Mouse (Mus musculus) myocyte (in vitro differentiated cells): ENCODE measurements around the gene Galnt6.

ENCODE experiments used
- MYOD1 ChIP-seq, 3 experiments: IDR thresholded peaks; one replicate each; pipeline ENCODE4 v1.6.1; 2011; ENCODE audit warnings: control low read depth in 2 of 3, low read depth in 2 of 3, mild to moderate bottlenecking in 2 of 3, moderate library complexity in 1 of 3; ENCODE audit not compliant: insufficient read length in 2 of 3, control insufficient read depth in 1 of 3
- POLR2A ChIP-seq: IDR thresholded peaks from one replicate; pipeline ENCODE4 v1.6.1; 2011; ENCODE audit warnings: low read depth, mild to moderate bottlenecking, control low read depth, moderate library complexity; ENCODE audit not compliant: insufficient read length
- REST ChIP-seq: IDR thresholded peaks from one replicate; pipeline ENCODE4 v1.6.1; 2011; ENCODE audit warnings: mild to moderate bottlenecking, control low read depth, moderate library complexity; ENCODE audit not compliant: insufficient read depth, insufficient read length

DNA sequence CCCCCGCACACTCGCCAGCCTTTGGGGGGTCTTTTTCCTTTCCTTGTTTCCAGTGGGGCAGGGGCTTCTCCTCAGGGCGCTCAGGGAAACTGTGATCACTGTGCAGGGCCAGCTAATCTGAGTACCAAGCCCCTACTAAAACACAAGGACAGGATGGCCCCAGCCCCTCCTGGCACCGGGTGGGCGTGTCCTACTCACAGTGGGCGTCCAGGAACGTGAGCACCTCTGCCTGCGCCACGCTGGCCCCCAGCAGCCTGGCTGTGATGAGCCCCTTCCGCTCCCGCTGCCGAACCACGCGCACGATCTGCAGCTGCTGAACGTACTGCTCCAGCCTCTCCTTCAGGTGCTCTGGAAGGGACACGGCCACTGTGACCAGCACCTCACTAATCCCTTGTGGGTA is 25.3 kb downstream of the Galnt6 start:
- no peak for TF ChIP-seq REST
- TF ChIP-seq POLR2A, result no peak
- TF ChIP-seq MYOD1 (IDR thresholded peaks at IDR 0.05; ENCODE audit: control insufficient read depth in 1 of 3, insufficient read length in 2 of 3, low read depth in 2 of 3), result no peak
